Mouse (Mus musculus): ENCODE measurements around the gene Pi4kb.

DNA sequence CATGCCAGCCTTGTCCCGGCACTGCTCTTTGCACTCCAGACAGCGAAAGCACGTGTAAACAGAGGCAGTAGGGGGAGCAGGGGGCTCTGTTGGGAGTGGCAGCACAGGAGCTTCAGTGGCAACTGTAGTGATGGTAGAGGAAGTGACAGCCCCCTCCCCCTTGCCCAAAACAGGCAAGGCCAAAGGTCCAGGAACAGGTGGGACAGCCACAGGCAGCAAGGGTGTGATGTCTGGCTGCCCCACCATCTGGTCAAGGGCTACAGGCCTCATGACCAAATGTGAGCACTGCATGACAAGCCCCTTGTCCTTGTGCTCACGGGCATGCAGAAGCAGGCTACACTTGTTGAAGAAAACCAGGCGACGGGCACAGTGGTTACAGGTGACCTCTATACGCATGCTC lies 35.9 kb downstream of the Pi4kb start:
- no peak for TF ChIP-seq CTCF (IDR thresholded peaks at IDR 0.05; ENCODE audit: control insufficient read depth, insufficient read depth, insufficient read length)
- TF ChIP-seq USF1 (IDR thresholded peaks at IDR 0.05; ENCODE audit: low read depth): no peak
- TF ChIP-seq FOSL1 (IDR thresholded peaks at IDR 0.05; ENCODE audit: insufficient read depth, low read length, poor library complexity, severe bottlenecking): no peak
- no peak for TF ChIP-seq MAX (IDR thresholded peaks at IDR 0.05)
- no peak for TF ChIP-seq MYOG (IDR thresholded peaks at IDR 0.05; ENCODE audit: control insufficient read depth, extremely low read depth, insufficient read length)
